Mouse (Mus musculus) hindbrain, embryonic 15.5 days (tissue): Measurements from ENCODE around the gene Usp20. TPM values are rescaled to one million over a fixed set of nuclear protein-coding genes. Genes with fewer than 3 reads are reported as not detected.

ENCODE experiments used
- ATAC-seq: fragments of 200-750 bp; cut with Nextera tagmentation; 2 replicates; pipeline ENCODE4 v1.8.0; 2017; ENCODE audit warnings: low read depth, moderate number of reproducible peaks, moderate TSS enrichment; ENCODE audit not compliant: low FRiP score
- H3K27ac ChIP-seq: fragments of 300-500 bp; sonication (generic); replicated peaks from 2 replicates; pipeline ENCODE4 v1.5.1; 2015; ENCODE audit warnings: mild to moderate bottlenecking, inconsistent platforms
- H3K27me3 ChIP-seq: fragments of 300-500 bp; sonication (generic); 2 replicates; pipeline ENCODE4 v1.6.1; 2015; ENCODE audit warnings: control low read depth, inconsistent platforms
- H3K36me3 ChIP-seq: fragments of 300-500 bp; sonication (generic); 2 replicates; pipeline ENCODE4 v1.6.1; 2015; ENCODE audit warnings: control low read depth, inconsistent platforms
- H3K4me1 ChIP-seq: fragments of 300-500 bp; sonication (generic); replicated peaks from 2 replicates; pipeline ENCODE4 v1.6.1; 2015; ENCODE audit warnings: control low read depth, inconsistent platforms
- H3K4me2 ChIP-seq: fragments of 300-500 bp; sonication (generic); 2 replicates; pipeline ENCODE4 v1.6.1; 2015; ENCODE audit warnings: moderate library complexity, mild to moderate bottlenecking, inconsistent platforms
- H3K4me3 ChIP-seq: fragments of 300-500 bp; sonication (generic); 2 replicates; pipeline ENCODE4 v1.5.1; 2015; ENCODE audit warnings: mild to moderate bottlenecking, inconsistent platforms
- H3K9ac ChIP-seq: fragments of 300-500 bp; sonication (generic); 2 replicates; pipeline ENCODE4 v1.6.1; 2015; ENCODE audit warnings: inconsistent platforms
- H3K9me3 ChIP-seq: fragments of 300-500 bp; sonication (generic); 2 replicates; pipeline ENCODE4 v1.6.1; 2016; ENCODE audit warnings: control low read depth, inconsistent platforms
- WGBS: fragments of 180-500 bp; shearing (Covaris S2); methylation state at CpG from one replicate; pipeline ENCODE4 v1.1.7; 2015; 5-methylcytosine and 5-hydroxymethylcytosine counted together
- polyA plus RNA-seq: library from polyadenylated mRNA; unstranded; fragments of >200 nt; fragmentation: Nextera tagmentation; extraction: Ambion mirVana; gene quantifications from 2 replicates; pipeline ENCODE4 v1.2.1, GENCODE M21; 2015

The Usp20 gene
- polyA plus RNA-seq, 1 experiment from 2014 or later: 50.5 TPM

DNA sequence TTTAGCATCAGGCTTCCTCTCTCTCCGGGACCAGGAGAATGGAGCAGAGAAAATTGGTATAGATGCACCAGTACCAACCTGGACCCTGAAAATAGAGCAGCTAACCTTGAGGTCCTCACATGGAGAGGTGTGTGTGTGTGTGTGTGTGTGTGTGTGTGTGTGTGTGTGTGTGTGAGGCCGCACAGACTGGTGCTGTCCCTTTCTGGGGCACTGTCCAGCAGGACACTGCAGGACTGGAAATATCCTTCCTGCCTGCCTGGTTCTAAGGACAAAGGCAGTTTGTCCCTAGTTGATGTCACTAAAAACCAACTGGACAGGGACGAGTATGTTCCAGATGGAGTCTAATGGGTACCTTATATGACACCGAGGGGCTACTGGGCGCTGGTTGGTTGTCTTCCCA is 41.9 kb downstream of the Usp20 start:
- Histone ChIP-seq H3K36me3 (peaks cover 42% of the 10 kb centered on the region; the same call in 1 of the 2 replicates), H3K9me3 (no peaks in the 10 kb centered on the region), H3K4me2 (no peak overlapping the region), H3K4me3 (no peak overlapping the region), H3K27me3 (no peaks in the 10 kb centered on the region), H3K27ac (no peak overlapping the region), H3K4me1 (no peaks in the 10 kb centered on the region), H3K9ac (no peak overlapping the region)
- ATAC-seq: no peak
- WGBS: 87% methylated on average over 5 of the region's 5 CpGs

DNA sequence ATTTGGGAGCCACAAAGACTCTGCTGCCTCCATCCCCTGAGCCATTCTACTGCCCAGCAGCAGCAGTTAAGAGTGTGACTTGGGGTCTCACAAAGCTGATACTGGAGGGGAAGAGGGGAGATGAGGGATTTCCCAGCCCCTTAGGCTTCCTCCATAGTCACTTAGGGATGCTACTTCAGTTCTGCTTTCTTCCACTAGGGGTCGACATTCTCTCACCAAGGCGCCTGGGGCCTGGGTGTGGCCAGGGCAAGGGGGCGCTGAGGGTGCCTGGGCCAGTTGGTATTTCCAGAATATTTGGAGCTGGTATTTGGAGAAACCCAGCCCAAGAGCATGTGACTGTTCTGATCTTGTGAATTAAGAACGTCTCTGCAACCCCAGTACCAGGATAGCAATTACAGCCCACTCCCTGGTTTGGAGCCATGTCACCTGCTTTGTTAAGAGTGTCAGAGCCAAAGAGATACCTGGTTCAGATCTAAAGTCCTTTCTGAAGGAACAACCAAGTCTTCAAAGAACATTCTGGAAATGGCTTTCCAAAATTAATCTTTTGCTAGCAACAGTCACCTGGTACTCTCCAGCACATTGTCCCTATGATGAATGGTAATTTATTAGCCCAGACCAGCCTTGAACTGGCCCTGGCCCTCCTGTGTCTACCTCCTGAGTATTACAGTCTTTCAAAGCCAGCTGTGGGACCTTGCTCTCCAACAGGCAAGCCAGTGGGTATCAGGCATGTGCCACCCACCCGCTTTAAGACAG is 42.7 kb downstream of the Usp20 start:
- Histone ChIP-seq H3K36me3 (peaks cover 37% of the 10 kb centered on the region; the same call in 1 of the 2 replicates), H3K27me3 (no peaks in the 10 kb centered on the region), H3K9ac (no peak overlapping the region), H3K4me3 (no peak overlapping the region), H3K4me2 (no peak overlapping the region), H3K4me1 (no peaks in the 10 kb centered on the region), H3K27ac (no peak overlapping the region), H3K9me3 (no peaks in the 10 kb centered on the region)
- WGBS: 29% methylated on average over 5 of the region's 5 CpGs
- ATAC-seq: 0 out of 2 replicates have a peak, but pooled peaks have one; percentile 25

DNA sequence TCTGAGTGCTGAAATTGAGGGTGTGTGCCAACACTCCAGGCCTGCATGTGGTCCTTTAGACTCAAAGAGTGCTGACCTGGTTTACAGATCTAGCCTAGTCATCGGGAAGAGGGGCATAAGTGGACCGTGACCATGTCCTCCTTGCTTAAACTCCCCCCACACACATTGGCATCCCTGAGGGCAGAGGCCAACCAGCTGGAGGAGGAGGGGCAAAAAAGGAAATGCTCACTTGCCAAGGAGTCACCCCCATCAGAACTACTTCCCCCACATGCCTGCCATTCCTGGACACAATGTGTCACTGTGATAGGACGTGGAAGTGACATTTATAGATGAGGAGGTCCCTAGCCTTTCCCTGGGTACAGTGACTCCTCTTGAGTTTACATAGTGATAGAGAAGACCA is 43.4 kb downstream of the Usp20 start:
- Histone ChIP-seq H3K27ac (no peak overlapping the region), H3K4me3 (no peak overlapping the region), H3K36me3 (peaks cover 31% of the 10 kb centered on the region; the same call in 1 of the 2 replicates), H3K27me3 (no peaks in the 10 kb centered on the region), H3K9ac (no peak overlapping the region), H3K4me2 (no peak overlapping the region), H3K4me1 (no peaks in the 10 kb centered on the region), H3K9me3 (no peaks in the 10 kb centered on the region)
- WGBS: 85% methylated on average over 3 of the region's 3 CpGs
- ATAC-seq: no peak

DNA sequence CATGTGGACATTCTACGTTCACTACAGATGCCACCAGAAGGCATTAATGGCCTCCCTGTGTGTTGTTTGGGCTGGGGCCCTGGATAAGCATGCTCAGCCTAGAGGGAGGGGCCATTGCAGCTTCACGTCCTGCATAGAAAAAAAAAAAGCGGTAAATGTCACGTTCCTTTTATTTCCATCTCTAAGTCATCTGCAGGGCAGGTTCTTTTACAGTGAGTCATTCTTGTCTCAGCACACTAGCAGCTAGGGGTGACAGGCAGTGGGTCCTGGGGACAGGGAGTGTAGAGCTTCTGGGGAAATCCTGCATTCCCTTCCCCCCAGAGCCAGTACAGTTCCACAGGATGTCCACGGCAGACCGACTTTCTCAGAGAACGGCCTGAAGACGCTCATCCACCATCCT is 44.6 kb downstream of the Usp20 start:
- no peak overlapping the region for H3K4me3 ChIP-seq
- no peaks in the 10 kb centered on the region for H3K4me1 ChIP-seq
- no peak overlapping the region for H3K27ac ChIP-seq
- no peaks in the 10 kb centered on the region for H3K9me3 ChIP-seq
- no peak for ATAC-seq
- H3K36me3 ChIP-seq: peaks cover 32% of the 10 kb centered on the region
- no peaks in the 10 kb centered on the region for H3K27me3 ChIP-seq
- H3K9ac ChIP-seq: no peak overlapping the region
- WGBS: 72% methylated on average over 8 of the region's 8 CpGs
- H3K4me2 ChIP-seq: no peak overlapping the region

DNA sequence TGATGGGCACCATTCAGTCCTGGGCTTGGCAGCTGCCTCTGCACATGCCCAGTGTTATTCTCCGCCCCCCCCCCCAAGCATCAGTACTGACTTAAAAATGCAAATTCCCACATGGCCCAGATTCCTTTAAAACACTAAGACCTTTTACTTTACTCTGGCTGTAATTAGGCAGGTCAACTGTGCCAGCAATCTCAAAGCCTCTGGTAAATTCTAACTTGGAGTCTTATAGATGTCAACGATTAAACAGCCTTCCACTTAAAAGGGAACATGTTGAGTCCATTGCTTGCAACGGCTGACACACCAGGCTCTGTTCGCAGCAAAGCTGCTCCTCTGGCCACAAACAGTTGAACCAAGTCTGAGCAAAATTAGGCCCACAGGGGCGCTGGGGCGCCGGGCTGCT is 49.9 kb downstream of the Usp20 start:
- Histone ChIP-seq H3K36me3 (peaks cover 76% of the 10 kb centered on the region), H3K27ac (no peak overlapping the region), H3K4me2 (no peak overlapping the region), H3K9ac (no peak overlapping the region), H3K4me3 (no peak overlapping the region), H3K9me3 (no peaks in the 10 kb centered on the region), H3K27me3 (no peaks in the 10 kb centered on the region), H3K4me1 (no peaks in the 10 kb centered on the region)
- ATAC-seq: no peak
- WGBS: 94% methylated on average over 7 of the region's 7 CpGs

DNA sequence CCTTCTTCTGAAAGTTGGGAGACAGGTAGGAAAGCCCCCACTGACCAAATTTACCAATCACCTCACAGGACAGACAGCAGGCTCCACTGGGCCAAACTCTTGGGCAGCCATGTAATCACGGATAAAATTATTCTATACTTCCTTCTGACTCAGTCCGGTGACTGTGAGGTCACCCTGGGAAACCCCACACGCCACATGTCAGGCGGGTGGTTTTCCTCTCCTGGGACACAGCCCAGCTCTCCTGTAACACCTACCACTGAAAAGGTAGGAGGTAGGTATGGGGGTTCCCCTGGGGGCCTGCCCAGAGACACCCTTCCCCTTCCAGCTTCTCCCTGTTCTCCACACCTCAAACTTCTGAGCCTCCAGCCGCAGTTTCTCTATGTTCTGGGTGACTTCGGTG is 54.7 kb downstream of the Usp20 start:
- H3K4me3 ChIP-seq: no peak overlapping the region
- no peaks in the 10 kb centered on the region for H3K4me1 ChIP-seq
- no peak for ATAC-seq
- no peak overlapping the region for H3K9ac ChIP-seq
- no peak overlapping the region for H3K27ac ChIP-seq
- 94% methylated on average over 6 of the region's 6 CpGs for WGBS
- peaks cover 73% of the 10 kb centered on the region for H3K36me3 ChIP-seq
- no peak overlapping the region for H3K4me2 ChIP-seq
- no peaks in the 10 kb centered on the region for H3K9me3 ChIP-seq
- H3K27me3 ChIP-seq: no peaks in the 10 kb centered on the region

DNA sequence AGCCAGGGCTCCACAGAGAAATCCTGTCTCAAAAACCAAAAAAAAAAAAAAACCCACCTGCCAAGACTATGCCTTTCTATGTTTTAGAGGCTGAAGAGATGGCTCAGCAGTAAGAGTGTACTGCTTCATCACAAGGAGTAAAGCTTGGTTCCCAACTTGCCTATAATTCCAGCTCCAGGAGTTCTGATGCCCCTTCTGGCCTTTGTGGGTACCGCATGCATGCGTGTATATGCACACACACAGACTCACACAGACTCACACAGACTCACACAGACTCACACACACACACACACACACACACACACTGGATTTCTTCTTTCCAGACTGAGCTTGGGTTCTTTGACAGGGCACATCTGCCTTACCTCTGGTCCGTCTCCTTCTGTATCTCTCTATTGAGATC is 58.0 kb downstream of the Usp20 start:
- 97% methylated on average over 3 of the region's 3 CpGs for WGBS
- no peaks in the 10 kb centered on the region for H3K27me3 ChIP-seq

DNA sequence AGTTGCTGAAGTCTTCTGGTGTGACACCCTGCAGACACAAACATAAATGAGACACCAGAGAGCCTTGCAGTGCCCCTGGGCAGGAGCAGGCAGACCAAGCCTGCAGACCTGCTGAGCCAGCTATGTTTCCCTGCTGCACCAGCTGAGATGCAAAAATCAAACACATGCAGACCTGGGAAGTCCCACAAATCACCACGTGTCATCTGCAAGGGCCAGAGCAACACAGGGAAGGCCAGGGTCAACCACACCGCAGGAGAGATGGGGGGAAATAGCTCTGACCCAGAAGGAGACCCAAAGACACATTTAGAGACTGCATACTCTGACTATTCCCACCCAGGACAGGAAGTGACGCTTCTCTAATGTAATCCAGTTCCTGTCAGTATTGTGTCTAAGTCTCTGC is 58.4 kb downstream of the Usp20 start:
- Histone ChIP-seq H3K36me3 (peaks cover 37% of the 10 kb centered on the region), H3K27me3 (no peaks in the 10 kb centered on the region), H3K4me3 (no peak overlapping the region), H3K4me1 (no peaks in the 10 kb centered on the region), H3K4me2 (no peak overlapping the region), H3K9me3 (no peaks in the 10 kb centered on the region), H3K27ac (no peak overlapping the region), H3K9ac (no peak overlapping the region)
- WGBS: 91% methylated on average over 3 of the region's 3 CpGs
- ATAC-seq: no peak

More for the DNA sequence above, 58.0 kb downstream of the Usp20 start:
- ATAC-seq: no peak
- no peaks in the 10 kb centered on the region for H3K9me3 ChIP-seq
- H3K36me3 ChIP-seq: peaks cover 42% of the 10 kb centered on the region
- H3K4me3 ChIP-seq: no peak overlapping the region
- H3K27ac ChIP-seq: no peak overlapping the region
- H3K9ac ChIP-seq: no peak overlapping the region
- H3K4me2 ChIP-seq: no peak overlapping the region
- H3K4me1 ChIP-seq: no peaks in the 10 kb centered on the region

DNA sequence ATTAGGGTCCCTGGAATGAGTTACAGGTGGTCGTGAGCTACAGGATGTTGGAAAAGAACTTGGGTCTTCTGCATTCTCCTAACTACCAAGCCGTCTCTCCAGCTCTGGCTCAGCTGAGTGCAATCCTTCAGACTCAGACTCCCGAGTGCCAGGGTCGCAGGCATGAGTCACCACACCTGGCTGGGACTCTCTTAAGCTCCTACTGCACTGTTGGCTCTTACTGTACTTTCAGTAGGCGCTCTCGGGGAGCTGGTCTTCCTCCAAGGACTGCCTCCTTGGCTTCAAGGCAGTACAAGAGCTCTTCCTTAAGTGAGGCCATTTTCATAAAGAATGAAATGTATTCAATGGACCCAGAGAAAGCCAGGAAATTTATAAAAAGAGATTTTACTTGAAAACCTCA is 59.3 kb downstream of the Usp20 start:
- Histone ChIP-seq H3K9me3 (no peaks in the 10 kb centered on the region), H3K36me3 (peaks cover 33% of the 10 kb centered on the region), H3K4me2 (no peak overlapping the region), H3K4me3 (no peak overlapping the region), H3K9ac (no peak overlapping the region), H3K27me3 (no peaks in the 10 kb centered on the region), H3K4me1 (no peaks in the 10 kb centered on the region), H3K27ac (no peak overlapping the region)
- no peak for ATAC-seq
- 94% methylated on average over 6 of the region's 6 CpGs for WGBS

DNA sequence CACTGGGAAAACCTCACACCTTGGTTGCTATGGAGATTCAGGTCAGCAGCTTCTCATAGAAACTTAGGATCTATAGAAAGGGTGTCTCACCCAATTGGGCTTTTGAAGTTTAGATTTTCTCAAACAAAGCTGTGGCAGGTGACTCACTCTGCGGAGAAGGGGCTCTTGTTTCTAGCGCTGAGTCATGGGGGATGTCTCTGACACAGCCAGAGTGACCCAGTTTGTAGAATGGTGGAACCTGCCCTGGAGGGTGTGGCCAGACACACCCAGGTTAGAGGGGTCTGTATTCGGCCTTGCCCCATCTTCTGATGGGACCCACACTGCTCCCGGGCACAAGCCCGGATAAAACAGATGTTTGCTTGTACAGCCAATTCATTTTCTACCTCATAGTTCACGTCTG is 60.8 kb downstream of the Usp20 start:
- no peak for ATAC-seq
- WGBS: 95% methylated on average over 6 of the region's 6 CpGs

DNA sequence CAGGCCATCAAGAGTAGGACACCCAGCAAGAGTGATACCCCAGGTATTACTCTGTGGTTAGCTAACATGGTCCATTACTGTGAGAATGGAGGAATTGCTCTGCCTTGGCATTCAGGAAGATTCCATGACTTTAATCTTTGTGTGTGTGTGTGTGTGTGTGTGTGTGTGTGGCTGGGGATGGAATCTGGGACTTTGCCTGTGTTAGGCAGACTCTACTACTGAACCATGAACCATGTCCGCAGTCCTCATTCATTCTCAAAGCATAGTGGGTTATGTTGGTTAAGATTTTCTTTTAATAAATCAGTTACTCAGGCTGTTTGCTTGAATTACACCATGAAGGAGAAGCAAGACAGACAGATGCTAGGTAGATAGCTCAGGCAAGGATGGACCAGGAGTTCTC is 61.8 kb downstream of the Usp20 start:
- Histone ChIP-seq H3K4me3 (no peak overlapping the region), H3K27me3 (no peaks in the 10 kb centered on the region), H3K9ac (no peak overlapping the region), H3K9me3 (no peaks in the 10 kb centered on the region), H3K27ac (no peak overlapping the region), H3K4me1 (no peaks in the 10 kb centered on the region), H3K4me2 (no peak overlapping the region), H3K36me3 (peaks cover 32% of the 10 kb centered on the region)
- 94% methylated on average over 1 of the region's 1 CpGs for WGBS
- ATAC-seq: no peak

More for the DNA sequence above, 60.8 kb downstream of the Usp20 start:
- Histone ChIP-seq H3K4me2 (no peak overlapping the region), H3K27me3 (no peaks in the 10 kb centered on the region), H3K4me1 (no peaks in the 10 kb centered on the region), H3K9ac (no peak overlapping the region), H3K4me3 (no peak overlapping the region), H3K36me3 (peaks cover 34% of the 10 kb centered on the region), H3K27ac (no peak overlapping the region), H3K9me3 (no peaks in the 10 kb centered on the region)

DNA sequence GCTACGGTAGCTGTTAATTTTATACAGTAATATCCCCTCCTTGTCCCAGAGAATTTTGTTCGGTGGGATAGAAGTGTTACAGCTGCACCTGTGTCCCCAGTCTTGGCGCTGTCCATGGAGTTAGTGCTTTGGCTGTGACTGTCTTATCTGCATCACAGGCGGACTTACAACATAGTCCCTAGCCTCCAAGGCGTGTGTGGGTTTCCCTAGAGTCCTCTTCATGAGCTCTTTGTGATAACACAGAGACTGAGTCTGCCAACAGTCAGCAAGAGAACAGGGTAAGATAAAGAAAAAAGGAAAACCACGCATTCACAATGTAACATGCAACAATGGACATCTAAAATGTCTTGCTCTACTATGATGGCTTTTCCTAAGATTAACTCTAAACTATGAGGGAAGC is 66.0 kb downstream of the Usp20 start:
- H3K4me3 ChIP-seq: no peak overlapping the region
- no peak overlapping the region for H3K9ac ChIP-seq
- no peak for ATAC-seq
- H3K9me3 ChIP-seq: no peaks in the 10 kb centered on the region
- no peak overlapping the region for H3K4me2 ChIP-seq
- no peaks in the 10 kb centered on the region for H3K27me3 ChIP-seq
- 87% methylated on average over 6 of the region's 6 CpGs for WGBS
- no peaks in the 10 kb centered on the region for H3K4me1 ChIP-seq
- peaks cover 31% of the 10 kb centered on the region for H3K36me3 ChIP-seq
- H3K27ac ChIP-seq: no peak overlapping the region

DNA sequence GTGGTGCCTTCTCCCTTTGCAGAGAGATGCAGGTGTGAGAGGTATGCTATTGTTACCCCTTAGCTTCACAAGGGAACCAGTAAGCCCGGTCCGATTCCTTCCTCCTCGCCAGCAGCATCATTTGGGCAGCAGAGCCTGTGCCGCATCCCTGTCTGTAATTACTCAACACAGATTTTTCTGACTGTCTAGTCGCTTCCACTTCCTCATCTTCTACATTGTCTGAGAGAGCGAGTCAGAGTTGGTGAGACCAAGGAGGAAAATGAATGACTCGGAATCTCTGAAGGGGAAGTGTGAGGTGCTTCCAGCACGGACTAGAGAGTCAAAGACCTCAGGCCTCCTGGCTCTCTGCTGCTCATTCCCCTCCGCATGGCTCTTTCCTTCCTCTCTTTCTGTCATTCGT is 70.4 kb downstream of the Usp20 start:
- 89% methylated on average over 10 of the region's 10 CpGs for WGBS
- Histone ChIP-seq H3K27me3 (no peaks in the 10 kb centered on the region), H3K9ac (no peak overlapping the region), H3K36me3 (peaks cover 60% of the 10 kb centered on the region), H3K4me1 (no peaks in the 10 kb centered on the region), H3K9me3 (no peaks in the 10 kb centered on the region), H3K4me3 (no peak overlapping the region), H3K27ac (no peak overlapping the region), H3K4me2 (no peak overlapping the region)
- no peak for ATAC-seq
